Mouse (Mus musculus): Measurements from ENCODE around the gene Siah1a. TPM values are rescaled to one million over a fixed set of nuclear protein-coding genes. Genes with fewer than 3 reads are reported as not detected.

Gene Siah1a
- total and polyA plus RNA-seq, 2 experiments from 2014 or later = 63.3 to 72.7 TPM

DNA sequence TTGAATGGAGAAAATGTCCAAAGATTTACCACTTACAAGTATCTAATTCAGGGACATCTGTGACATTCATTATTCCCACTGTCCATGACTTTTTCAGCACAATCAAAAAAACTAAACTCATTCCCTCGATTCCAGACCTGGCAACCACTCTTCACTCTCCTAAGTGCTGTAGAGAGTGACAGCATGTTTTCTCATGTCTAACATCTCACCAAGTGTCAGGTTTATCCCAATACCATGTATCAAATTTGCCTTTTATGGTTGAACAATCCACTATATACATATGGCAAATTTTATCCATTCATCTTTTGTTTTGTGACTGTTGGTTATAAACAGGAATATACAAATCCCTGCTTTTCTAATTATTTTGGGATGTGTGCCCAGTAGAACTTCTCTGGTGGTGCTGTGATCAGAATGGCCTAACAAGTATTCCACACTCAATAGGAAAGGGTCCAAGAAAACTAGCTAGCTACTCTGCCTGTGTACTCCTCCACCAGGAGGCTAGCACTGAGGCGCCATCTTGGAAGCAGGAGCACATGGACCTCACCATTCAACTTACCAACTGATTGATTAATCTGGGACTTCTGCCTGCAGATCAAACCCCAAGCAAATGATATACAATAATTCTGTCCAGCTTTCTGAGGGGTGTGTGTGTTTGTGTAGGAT, 27.3 kb downstream of the Siah1a start:
- DNase-seq (ENCODE audit: low spot score) (no peak), ATAC-seq (ENCODE audit: low FRiP score) (no peak)
- Histone ChIP-seq H3K9me3 (ENCODE audit: low read length) (no peaks in the 10 kb centered on the region), H3K4me2 (ENCODE audit: low read depth, low read length, poor library complexity, severe bottlenecking) (no peak overlapping the region), H3K9ac (replicated peaks; ENCODE audit: low read length, poor library complexity, severe bottlenecking) (no peak overlapping the region), H3K27me3 (ENCODE audit: insufficient read depth, low read length) (no peaks in the 10 kb centered on the region), H3K4me1 (ENCODE audit: insufficient read depth, low read length) (no peaks in the 10 kb centered on the region), H3K4me3 (ENCODE audit: low read depth, low read length) (no peak overlapping the region), H3K36me3 (ENCODE audit: insufficient read depth, low read length) (peaks cover 8% of the 10 kb centered on the region), H3K27ac (ENCODE audit: low read depth, low read length) (no peak overlapping the region)
- WGBS = 92% methylated on average over 2 of the region's 2 CpGs
- no peak for TF ChIP-seq CTCF (IDR thresholded peaks at IDR 0.05)

DNA sequence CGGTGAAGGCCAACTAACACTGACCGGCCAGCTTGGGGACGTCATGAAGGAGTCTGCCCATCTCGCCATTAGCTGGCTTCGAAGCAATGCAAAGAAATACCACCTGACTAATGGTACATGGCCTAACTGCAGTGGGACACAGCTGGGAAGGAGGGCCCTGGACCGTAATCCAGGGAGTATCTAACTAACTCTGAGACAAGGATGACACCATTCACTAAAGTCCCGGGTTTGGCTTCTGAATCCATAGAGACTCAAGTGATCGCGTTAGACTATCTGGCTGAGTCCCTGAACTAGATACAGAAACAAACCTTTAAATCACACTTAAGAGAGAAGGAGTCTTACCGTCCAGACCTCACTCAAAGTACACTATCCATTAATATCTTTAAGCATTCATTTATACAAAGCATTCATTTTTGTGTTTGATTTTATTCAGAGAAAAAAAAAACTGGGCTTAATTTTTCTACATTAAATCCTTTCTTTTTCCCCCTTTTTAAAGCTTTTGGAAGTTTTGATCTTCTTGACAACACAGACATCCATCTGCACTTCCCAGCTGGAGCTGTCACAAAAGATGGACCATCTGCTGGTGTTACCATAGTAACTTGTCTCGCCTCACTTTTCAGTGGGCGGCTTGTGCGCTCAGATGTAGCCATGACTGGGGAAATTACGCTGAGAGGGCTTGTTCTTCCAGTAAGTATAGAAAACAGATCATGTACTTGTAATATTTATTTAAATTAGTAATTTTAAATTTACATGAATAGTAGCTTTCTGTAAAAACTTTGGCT, 32.1 kb downstream of the Siah1a start:
- no peak for TF ChIP-seq CTCF (IDR thresholded peaks at IDR 0.05)
- no peaks in the 10 kb centered on the region for H3K27me3 ChIP-seq (ENCODE audit: insufficient read depth, low read length)
- no peak overlapping the region for H3K4me3 ChIP-seq (ENCODE audit: low read depth, low read length)
- no peak overlapping the region for H3K9ac ChIP-seq (replicated peaks; ENCODE audit: low read length, poor library complexity, severe bottlenecking)
- 43% methylated on average over 14 of the region's 14 CpGs for WGBS
- DNase-seq (ENCODE audit: low spot score) = peak; percentile 90
- no peaks in the 10 kb centered on the region for H3K4me1 ChIP-seq (ENCODE audit: insufficient read depth, low read length)
- ATAC-seq (ENCODE audit: low FRiP score) = peak; percentile 65; the same call in 1 of the 2 replicates
- peaks cover 9% of the 10 kb centered on the region for H3K36me3 ChIP-seq (ENCODE audit: insufficient read depth, low read length)
- no peak overlapping the region for H3K4me2 ChIP-seq (ENCODE audit: low read depth, low read length, poor library complexity, severe bottlenecking)
- no peaks in the 10 kb centered on the region for H3K9me3 ChIP-seq (ENCODE audit: low read length)
- 0 out of 2 replicates have a peak overlapping the region, but pooled peaks have one; percentile 6 for H3K27ac ChIP-seq (ENCODE audit: low read depth, low read length)

DNA sequence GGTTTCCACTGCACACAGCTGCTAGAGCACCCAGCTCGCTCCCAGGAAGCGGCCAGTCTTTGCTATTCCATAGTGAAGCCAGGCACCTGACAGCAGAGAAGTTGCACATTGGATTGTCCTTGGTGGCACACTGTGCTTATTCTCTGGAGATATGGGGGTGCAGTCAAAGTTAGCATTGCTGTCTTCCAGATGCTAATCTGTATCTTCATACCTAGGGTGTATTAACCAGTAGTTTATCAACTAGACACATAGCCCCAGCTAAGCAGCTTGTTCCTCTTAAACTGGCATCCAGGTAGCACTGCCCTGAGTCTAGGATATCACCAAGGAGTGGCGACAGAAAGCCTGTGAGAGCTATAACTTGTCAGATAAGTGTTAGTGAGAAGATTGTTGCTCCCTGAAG, 33.1 kb downstream of the Siah1a start:
- Histone ChIP-seq H3K4me2 (ENCODE audit: low read depth, low read length, poor library complexity, severe bottlenecking) (no peak overlapping the region), H3K4me1 (ENCODE audit: insufficient read depth, low read length) (no peaks in the 10 kb centered on the region), H3K27ac (ENCODE audit: low read depth, low read length) (no peak overlapping the region), H3K9me3 (ENCODE audit: low read length) (no peaks in the 10 kb centered on the region), H3K27me3 (ENCODE audit: insufficient read depth, low read length) (no peaks in the 10 kb centered on the region), H3K36me3 (ENCODE audit: insufficient read depth, low read length) (peaks cover 9% of the 10 kb centered on the region), H3K4me3 (ENCODE audit: low read depth, low read length) (no peak overlapping the region), H3K9ac (replicated peaks; ENCODE audit: low read length, poor library complexity, severe bottlenecking) (no peak overlapping the region)
- TF ChIP-seq CTCF (IDR thresholded peaks at IDR 0.05) = no peak
- DNase-seq (ENCODE audit: low spot score) (no peak), ATAC-seq (ENCODE audit: low FRiP score) (no peak)
- WGBS = 93% methylated on average over 3 of the region's 3 CpGs

DNA sequence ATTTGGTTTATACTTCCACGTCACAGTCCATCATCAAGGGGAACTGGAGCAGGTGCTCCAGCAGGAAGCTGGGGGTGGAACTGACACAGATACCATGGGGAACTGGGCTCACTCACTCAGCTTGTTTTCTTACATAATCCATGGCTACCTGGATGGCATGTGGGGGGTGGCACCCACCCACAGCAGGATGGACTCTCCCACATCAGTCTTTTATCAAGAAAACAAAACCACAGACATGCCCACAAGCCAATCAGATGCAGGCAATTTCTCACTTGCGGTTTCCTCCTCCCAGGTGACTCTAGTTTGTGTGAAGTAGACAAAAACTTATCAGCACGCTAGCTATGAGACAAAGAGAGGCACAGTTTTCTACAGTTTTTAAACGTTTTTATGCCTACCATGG, 37.9 kb downstream of the Siah1a start:
- Histone ChIP-seq H3K9me3 (ENCODE audit: low read length) (no peaks in the 10 kb centered on the region), H3K4me3 (ENCODE audit: low read depth, low read length) (no peak overlapping the region), H3K36me3 (ENCODE audit: insufficient read depth, low read length) (peaks cover 15% of the 10 kb centered on the region; the same call in 1 of the 2 replicates), H3K9ac (replicated peaks; ENCODE audit: low read length, poor library complexity, severe bottlenecking) (no peak overlapping the region), H3K27ac (ENCODE audit: low read depth, low read length) (no peak overlapping the region), H3K4me1 (ENCODE audit: insufficient read depth, low read length) (no peaks in the 10 kb centered on the region), H3K27me3 (ENCODE audit: insufficient read depth, low read length) (no peaks in the 10 kb centered on the region), H3K4me2 (ENCODE audit: low read depth, low read length, poor library complexity, severe bottlenecking) (no peak overlapping the region)
- DNase-seq (ENCODE audit: low spot score) (no peak), ATAC-seq (ENCODE audit: low FRiP score) (no peak)
- no peak for TF ChIP-seq CTCF (IDR thresholded peaks at IDR 0.05)
- 76% methylated on average over 4 of the region's 4 CpGs for WGBS

DNA sequence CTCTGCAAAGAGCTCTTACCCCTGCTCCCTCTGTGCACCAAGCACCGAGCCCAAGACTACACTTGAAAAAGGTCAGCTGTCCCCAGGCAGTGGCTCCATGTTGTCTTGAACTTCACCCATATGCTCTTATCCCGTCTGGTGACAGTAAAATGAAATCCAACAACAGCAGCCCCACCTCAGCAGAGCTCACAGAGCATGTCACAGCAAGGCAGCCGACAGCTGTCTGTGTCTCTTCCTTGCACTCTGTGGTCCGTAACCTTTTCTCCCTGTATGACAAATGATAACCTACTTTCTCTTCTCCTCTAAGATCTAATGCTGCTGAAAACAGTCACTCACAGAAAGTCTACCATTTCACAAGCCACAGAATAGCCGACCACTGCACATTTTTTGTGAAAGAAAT, 39.0 kb downstream of the Siah1a start:
- ATAC-seq (ENCODE audit: low FRiP score) = no peak
- H3K27ac ChIP-seq (ENCODE audit: low read depth, low read length) = no peak overlapping the region
- H3K9ac ChIP-seq (replicated peaks; ENCODE audit: low read length, poor library complexity, severe bottlenecking) = no peak overlapping the region
- H3K36me3 ChIP-seq (ENCODE audit: insufficient read depth, low read length) = peaks cover 15% of the 10 kb centered on the region; the same call in 1 of the 2 replicates
- no peak for TF ChIP-seq CTCF (IDR thresholded peaks at IDR 0.05)
- WGBS = 84% methylated on average over 5 of the region's 5 CpGs
- no peaks in the 10 kb centered on the region for H3K27me3 ChIP-seq (ENCODE audit: insufficient read depth, low read length)
- H3K9me3 ChIP-seq (ENCODE audit: low read length) = no peaks in the 10 kb centered on the region
- DNase-seq (ENCODE audit: low spot score) = no peak
- H3K4me3 ChIP-seq (ENCODE audit: low read depth, low read length) = no peak overlapping the region
- no peak overlapping the region for H3K4me2 ChIP-seq (ENCODE audit: low read depth, low read length, poor library complexity, severe bottlenecking)
- H3K4me1 ChIP-seq (ENCODE audit: insufficient read depth, low read length) = no peaks in the 10 kb centered on the region

DNA sequence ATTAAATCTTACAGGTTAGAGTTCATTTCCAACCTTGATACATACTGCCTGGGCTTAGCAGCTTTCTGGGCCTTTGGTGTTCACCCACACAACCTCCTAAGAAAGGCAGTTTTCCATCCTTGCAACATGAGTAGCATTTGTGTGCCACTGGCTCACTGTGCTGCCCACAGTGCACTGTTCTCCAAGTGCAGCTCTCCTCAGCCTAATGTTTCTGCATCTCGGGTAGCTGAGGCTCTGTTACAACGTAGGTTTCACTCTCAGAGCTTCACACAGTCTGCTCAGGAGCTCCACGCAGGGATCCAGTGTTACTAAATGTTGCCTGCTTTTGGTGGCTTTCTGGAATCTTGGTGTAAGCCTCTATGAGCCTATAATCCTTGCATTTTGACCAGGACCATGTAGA, 40.4 kb downstream of the Siah1a start:
- H3K27ac ChIP-seq (ENCODE audit: low read depth, low read length) = no peak overlapping the region
- no peak for DNase-seq (ENCODE audit: low spot score)
- 83% methylated on average over 3 of the region's 3 CpGs for WGBS
- no peak for ATAC-seq (ENCODE audit: low FRiP score)
- H3K9ac ChIP-seq (replicated peaks; ENCODE audit: low read length, poor library complexity, severe bottlenecking) = no peak overlapping the region
- no peaks in the 10 kb centered on the region for H3K9me3 ChIP-seq (ENCODE audit: low read length)
- H3K4me1 ChIP-seq (ENCODE audit: insufficient read depth, low read length) = no peaks in the 10 kb centered on the region
- peaks cover 18% of the 10 kb centered on the region; the same call in 1 of the 2 replicates for H3K36me3 ChIP-seq (ENCODE audit: insufficient read depth, low read length)
- H3K4me3 ChIP-seq (ENCODE audit: low read depth, low read length) = no peak overlapping the region
- TF ChIP-seq CTCF (IDR thresholded peaks at IDR 0.05) = no peak
- H3K27me3 ChIP-seq (ENCODE audit: insufficient read depth, low read length) = no peaks in the 10 kb centered on the region
- no peak overlapping the region for H3K4me2 ChIP-seq (ENCODE audit: low read depth, low read length, poor library complexity, severe bottlenecking)

Measured in midbrain, postnatal 0 days (tissue).